Mouse (Mus musculus) c-Kit-negative CD71-positive TER-119-positive erythroid progenitor cells, embryonic 14.5 days (primary cell): ENCODE results near the gene Trhr2.

Experiments
- DNase-seq: peaks from one replicate; pipeline ENCODE4 v3.0.0-alpha.2; 2013; ENCODE audit warnings: low read depth, low spot score

Trhr2 gene

DNA sequence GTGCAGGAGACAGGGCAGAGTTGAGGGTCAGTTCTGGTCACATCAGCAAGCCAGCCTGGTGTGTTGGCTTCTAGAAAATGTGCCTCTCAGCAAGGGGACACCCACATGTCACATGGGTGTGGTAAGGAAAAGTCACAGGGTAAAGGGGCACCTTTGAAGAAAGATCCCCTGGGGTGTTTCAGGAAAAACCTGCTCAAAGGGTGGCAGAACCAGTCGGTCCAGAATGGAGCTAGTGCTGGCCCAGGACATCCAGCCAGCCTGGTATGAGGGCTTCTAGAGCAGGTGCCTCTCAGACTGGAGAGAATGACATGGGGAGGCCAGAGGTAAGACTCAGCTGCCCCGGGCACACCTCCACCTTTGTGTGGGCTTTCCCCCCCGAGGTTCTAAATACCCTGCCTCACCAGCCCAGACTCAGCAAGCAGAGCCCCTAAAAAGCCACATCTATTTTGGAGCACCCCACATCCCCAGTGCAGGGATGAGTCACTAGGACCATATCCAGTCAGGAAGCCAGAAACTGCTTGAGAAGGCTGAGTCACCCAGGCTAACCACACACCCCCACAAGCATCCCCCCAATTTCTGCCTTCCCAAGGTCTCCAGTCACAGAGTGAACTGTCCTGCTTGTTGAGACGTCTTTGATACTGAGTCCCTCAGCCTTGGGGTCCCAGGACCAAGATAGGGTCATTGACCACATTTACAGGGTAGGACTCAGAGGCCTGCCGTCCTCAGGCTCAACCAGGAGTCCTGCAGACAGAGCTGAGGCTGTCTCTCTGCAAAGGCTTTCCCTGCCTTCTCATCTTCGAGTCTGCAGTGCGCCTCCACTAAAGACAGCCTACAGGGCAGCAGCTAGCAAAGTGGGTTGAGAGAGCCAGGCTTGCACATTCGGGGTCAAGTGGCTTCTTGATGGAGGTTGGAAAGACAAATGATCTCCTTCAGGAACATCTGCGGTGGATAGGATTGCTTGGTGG lies 4.6 kb downstream of the Trhr2 start:
- DNase-seq, result no peak

DNA sequence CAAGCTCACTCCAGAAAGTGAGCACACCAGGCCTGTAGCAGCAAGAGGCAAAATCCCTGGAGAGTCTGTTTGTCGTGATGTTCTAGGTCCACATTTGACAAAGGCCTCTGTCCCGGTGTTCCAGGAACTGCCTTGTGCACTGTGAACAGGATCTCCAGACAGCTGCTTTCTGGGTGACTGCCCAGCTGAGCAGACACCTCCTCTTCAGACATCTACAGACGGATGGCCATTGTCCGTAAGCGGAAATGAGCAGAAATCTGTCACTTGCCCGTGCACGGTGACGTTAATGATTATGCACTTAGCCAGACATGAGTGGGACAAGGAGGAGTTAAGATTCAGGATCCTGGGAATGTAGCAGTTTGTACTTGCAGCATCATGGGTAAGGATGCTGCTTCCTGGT lies 6.4 kb downstream of the Trhr2 start:
- no peak for DNase-seq

DNA sequence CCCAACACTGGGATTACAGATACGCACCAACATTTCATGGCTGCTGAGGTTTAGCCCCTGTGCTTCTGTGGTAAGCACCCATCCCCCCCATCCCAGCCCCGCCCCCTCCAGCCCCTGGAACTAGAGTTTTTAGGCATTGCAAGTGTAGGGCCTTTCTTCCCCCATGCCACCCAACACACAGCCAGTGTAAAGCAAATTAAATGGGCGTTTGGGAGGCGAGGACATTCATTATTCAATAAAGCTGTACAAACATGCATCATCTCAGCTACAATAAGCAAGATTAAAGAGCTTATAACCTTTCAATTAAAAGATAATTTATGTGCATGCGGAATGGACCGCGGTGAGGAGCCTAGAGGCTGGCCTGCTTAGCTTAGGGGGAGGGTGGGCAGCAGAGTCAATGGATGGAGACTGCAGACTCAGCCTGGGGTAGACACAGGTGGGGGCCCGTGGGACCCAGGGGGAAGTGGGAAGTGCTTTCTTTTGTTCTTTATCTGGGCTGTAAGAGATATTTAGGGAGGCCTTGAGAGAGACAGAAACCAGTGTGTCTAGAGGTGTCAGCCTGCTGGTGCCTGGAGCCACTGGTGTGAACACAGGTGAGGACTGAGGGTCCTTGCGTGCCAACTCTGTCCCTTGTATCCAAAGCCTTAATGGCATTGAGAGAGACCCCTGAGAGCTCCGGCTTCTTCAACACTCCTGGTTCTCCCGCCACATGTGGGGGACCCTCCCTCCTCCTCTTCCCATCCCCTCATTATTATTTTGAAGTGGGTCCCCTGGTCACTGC lies 10.0 kb downstream of the Trhr2 start:
- DNase-seq, result no peak

DNA sequence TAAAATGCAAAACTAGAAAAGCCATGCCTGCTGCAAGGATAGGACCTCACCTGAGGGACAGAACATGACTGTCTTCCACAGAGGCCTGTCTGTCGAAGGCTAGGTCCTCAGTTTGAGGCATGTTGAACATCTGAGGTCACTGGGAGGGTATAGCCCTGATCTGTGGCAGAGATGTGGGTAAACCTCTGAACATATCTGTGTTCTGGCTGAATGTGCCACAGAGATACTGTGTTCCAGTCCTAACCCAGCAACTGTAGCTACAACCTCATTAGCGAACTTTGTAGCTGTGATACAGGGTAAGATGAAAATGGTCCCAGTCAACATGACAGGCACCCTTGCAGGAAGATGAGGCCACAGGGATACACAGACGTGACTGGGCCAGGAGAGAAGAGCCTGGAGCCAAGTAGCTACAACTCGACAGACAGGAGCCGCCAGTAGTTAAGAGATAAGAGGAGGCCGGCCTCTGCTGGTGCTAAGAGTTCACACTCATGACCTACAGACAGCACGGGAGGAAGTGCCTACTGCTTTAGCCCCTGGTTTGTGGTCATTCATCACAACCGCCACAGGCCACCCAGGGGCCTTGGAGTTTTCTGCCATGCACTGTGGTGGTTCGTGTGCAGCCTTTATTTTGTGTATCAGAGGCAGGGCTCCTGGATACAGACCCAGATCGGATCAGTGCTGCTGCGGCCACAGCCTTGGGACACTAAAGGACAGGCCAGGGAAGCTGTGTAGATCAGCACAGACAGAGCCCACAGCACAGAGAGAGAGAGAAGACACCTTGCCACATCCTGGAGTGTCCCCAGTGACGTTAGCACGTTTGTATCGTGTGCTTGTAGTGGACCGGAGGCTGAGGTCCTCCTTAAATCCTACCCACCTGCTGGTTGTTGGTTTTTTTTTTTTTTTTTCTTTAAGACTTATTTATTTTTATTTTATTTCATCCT lies 10.9 kb downstream of the Trhr2 start:
- DNase-seq, result no peak

DNA sequence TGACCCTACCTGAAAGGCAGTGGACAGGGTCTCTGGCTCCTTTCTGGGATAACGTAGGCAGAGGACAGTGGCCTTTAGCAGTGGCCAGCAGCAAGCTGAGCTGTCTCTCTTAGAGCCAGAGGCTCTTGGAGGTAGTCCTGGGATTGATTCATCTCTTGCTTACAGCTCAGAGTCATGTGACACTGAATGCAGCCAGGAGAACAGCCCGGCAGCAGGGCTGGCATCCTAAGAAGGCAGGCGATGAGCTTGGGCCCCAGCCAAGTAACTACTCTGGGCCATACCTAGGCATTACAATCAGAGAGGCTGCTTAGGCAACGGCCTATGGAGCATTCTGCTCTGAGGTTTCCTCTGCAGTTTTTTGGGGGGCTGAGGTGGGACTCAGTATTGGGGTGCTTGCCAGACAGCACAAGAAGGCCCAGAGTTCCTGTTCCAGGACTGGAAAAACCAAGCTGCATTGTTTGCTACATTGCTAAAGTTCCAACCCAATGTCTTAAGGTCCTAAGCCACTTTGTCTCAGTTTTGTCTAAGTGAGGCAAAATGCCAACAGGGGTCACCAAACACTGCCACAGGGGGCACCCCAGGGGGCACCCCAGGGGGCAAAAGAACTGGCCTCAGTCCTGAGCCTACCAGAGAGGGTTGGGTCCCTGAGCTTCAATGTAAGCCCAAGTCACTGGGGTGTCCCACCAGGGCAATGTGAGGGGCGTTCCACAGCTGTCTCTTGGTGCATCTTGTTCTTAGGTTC lies 12.6 kb downstream of the Trhr2 start:
- no peak for DNase-seq

DNA sequence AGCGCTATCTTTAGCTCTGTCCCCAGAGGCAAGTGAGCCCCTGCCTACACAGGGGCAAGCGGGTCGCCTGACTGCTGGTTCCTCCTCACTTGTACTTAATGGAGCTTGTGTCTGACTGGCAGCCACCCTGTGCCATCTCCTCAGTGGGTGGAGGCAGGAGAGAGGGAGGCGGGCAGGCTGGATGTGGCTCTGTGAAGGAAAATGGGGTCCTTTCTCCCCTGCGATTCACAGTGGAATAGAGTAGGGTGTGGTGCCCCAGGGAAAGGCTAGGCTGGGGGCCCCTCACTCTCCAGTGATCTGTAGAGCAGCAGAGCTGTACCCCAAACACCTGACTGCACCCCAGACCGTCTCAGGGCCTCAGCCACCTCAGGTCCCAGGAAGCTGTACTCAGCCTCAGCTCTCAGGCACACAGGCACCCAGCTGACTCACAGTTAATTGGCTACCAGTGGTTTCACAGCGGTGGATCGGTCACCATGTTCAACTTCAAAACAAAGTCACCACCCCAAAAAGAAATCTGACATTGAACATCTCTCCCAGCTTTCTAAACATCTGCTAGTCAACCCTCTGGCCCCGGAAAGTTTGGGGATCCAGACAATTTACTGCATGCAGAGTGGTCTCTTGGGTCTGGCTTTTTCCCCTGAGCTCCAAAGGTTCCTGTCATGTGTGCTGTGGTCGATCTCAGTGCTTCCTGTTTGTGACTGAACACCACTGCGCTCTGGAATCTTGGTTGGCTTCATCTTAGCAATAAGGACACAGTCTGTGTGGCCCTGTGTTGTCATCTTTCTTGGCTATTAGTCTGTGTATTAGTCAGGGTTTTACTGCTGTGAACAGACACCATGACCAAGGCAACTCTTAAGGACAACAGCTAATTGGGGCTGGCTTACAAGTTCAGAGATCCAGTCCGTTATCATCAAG lies 15.1 kb downstream of the Trhr2 start:
- DNase-seq, result no peak

DNA sequence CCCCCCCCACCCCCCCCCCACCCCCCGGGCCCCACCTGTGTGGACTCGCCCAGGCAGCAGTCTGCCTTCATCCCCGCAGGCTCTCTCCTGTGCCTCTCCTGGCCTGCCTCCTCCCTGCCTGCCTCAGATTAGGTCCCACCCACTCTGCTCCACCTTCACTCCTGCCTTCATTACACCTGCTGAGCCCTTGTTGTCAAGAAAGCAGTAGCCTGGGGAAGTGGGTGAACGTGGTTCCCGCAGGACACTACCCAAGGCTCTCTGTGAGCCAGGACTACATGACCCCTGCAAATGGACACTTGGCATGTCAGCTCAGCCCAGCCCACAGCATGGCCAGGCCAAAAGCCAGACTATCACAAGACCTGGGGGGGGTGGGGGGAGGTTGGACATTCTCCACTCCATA lies 16.3 kb downstream of the Trhr2 start:
- no peak for DNase-seq

DNA sequence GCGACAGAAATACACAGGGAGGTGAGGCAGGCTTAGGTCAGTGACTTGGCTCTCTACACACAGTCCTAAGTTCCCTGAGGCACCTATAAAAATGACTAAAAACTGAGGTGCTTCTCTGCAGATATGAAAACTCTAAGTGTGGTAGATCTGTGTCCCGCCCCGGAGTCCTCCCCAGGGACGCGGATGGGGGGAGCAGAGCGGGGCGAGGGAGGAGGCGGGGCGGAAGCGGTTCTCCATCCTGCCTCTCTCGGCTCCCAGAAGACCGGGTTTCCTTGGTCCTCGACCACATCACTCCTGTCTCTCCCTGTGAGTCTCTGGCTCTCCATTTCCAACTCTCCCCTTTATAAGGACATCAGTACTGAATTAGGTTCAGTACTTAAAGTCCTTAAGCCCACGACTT lies 16.8 kb downstream of the Trhr2 start:
- no peak for DNase-seq

DNA sequence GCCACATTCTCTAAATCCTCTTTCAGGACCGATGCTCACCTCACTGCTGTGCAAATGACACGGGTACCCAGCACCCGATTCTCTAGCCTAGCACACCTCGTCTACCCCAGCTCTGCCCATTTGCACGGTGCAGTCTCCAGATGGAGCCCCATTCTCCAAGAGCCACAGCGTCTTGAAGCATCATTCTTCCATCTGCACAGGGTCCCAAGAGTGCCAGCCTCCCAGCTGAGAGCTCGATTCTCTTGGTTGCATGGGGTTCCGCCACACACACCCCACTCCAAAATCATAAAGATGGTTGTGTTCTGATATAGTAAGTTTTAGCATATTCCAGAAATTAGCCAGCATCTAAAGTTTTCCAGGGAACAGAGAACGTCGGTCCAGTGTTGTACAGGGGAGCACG lies 17.2 kb downstream of the Trhr2 start:
- DNase-seq, result no peak

DNA sequence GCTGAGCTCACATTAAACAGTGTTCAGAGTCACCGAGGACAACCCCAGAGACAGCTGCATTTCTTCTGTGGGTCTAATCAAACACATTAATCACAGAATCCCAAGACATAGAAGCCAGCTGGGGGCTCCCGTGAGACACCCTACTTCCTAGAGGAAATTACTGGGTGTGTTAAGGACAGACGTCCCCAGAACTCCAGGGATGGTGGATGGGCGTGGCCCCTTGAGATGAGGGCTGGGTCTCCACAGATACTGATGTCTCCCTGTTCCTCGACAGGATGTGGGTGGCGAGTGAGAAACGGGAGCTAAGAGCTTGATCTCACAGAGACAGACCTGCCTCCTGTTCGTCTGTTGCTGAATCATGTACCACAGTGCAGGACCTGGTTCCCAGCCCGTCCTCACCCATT lies 17.7 kb downstream of the Trhr2 start:
- DNase-seq, result no peak

DNA sequence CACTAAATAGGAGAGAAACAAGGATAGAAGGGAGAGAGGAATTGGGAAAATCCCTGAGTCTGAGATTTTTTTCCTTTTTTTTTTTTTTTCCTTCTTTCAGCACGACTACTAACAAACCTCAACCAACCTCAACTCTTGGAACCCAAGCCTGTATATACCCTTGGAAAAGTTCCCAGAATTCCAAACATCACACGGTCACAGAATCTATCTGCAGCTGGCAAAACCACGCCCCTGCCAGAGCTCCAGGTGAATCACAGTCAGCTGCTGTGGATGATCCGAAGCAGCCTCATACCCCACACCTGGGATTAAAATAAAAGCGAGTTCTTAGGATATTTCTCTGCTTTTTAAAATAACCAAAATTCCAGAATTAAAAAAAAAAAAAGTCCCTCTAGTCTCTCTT lies 18.2 kb downstream of the Trhr2 start:
- no peak for DNase-seq

DNA sequence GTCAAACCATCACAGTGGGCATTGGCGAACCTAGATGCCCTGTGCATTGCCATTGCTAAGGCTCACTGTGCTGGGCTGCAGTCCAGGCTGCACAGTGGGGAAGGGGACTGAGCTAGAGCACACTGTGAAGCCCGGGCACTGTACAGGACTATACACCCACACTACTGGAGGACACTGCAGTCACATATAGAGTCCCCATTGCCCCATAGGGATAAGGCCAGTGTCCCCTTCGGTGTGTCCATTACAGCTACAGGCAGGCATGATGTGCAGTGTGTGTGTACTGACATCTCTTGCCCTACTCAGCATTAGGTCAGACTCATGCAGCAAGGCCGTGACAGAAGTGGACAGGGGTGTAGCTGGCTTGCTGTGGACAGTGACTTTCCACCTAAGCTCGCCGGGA lies 18.8 kb downstream of the Trhr2 start:
- DNase-seq, result no peak

DNA sequence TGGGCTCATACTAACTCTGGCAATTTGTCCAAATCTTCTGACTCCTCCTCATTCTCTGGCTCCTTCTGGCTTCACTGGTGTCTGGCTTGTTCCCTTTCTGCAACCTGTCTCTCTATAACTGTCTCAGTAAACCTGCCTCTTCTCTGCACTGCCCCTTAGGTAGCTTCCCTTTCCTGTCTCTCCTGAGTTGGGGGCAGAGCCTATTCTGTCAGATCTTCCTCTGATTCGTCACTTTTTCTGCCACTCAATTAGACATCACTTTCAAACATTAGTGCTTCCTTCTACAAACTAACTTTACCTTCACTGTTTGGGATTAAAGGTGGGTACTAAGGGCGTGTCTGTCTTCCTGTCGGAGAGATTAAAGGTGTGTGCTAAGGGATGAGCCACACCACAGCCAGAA lies 19.8 kb downstream of the Trhr2 start:
- no peak for DNase-seq

DNA sequence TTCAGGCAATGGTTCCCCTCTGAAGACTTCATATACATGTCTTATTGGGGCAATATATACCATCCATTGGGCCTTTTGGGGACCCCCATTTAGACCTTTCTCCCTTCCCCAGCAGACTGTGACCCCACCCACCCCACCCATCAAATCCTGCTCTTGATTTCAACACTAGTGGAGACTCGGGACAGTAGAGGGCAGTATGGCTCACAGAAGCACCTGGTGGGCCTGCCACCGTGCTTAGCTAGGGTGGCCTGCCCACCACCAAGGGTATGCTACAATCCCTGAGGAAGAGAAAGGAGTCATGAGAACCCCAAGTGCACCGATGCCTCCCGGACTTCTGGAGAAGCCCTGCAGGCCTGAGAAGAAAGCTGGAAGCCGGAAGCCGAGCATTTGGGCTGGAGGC lies 21.7 kb downstream of the Trhr2 start:
- DNase-seq, result no peak

DNA sequence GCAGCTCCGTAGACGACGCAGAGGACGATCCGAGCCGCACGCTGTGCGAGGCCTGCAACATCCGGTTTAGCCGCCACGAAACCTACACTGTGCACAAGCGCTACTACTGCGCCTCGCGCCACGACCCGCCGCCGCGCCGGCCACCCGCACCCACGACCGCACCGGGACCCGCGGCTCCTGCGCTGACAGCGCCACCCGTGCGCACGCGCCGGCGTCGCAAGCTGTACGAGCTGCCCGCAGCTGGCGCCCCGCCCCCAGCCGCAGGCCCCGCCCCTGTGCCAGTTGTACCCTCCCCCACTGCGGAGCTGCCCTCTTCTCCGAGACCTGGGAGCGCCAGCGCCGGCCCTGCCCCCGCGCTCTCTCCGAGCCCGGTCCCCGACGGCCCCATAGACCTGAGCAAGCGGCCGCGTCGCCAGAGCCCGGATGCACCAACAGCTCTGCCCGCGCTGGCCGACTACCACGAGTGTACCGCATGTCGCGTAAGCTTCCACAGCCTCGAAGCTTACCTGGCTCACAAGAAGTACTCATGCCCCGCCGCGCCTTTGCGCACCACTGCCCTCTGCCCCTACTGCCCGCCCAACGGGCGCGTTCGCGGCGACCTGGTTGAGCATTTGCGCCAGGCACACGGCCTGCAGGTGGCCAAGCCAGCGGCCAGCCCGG lies 24.2 kb downstream of the Trhr2 start:
- DNase-seq, result no peak

DNA sequence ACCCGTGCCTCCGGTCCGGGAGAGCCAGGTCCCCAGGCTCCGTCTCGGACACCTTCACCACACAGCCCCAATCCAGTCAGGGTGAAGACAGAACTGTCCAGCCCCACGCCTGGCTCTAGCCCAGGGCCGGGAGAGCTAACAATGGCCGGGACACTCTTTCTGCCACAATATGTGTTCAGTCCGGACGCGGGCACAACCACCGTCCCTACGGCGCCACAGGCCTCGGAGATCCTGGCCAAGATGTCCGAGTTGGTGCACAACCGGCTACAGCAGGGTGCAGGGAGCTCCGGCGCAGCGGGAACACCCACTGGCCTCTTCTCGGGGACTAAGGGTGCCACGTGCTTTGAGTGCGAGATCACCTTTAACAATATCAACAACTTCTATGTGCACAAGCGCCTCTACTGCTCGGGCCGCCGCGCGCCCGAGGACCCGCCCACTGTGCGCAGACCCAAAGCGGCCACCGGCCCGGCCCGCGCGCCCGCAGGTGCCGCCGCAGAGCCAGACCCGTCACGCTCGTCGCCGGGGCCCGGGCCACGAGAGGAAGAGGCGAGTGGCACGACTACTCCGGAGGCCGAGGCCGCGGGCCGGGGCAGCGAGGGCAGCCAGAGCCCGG lies 24.8 kb downstream of the Trhr2 start:
- no peak for DNase-seq

DNA sequence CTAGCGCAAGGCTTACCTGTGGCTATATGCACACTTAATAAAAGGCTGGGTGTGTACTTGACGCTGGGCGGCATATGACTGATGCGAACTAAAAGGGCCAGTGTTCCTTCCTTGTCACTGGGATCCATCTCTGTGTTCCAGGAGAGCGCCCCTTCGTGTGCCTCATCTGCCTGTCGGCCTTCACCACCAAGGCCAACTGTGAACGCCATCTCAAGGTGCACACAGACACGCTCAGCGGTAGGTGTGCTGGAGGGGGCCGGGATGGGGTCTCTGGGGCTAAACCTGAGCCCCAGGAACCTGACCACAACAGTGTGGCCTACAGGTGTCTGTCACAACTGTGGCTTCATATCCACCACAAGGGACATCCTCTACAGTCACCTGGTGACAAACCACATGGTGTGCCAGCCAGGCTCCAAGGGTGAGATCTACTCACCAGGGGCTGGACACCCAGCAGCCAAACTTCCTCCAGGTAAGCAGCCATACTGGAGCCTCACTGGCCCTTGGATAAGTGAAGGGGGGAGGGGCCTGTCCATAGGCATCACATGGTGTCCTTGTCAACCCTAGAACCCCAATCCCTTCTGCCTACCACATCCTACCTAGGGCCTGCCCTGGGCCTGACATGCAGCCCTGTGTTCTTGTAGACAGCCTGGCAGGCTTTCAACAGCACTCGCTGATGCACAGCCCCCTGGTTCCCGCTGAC lies 25.6 kb downstream of the Trhr2 start:
- no peak for DNase-seq

DNA sequence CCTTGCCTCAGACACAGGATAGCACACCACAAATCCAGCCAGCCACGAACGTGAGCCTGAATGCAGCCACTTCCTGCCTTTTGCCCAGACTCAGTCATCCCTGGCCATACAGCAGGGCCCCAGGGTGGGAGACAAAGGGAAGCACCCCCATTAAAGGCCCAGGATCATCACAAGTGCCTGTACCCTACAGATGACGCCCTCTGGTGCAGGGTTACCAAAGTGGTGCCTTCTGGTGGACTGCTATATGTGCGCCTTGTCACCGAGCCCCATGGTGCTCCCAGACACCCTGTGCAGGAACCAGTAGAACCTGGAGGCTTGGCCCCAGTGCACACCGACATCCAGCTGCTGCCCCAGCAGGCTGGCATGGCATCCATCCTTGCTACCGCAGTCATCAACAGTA lies 27.0 kb downstream of the Trhr2 start:
- no peak for DNase-seq
